Mouse (Mus musculus) A20 (cell line): Measurements from ENCODE around the gene U2af1.

Experiments
- DNase-seq: peaks from one replicate; pipeline ENCODE4 v3.0.0-alpha.2; 2011; ENCODE audit warnings: low read depth, low spot score

The U2af1 gene

DNA sequence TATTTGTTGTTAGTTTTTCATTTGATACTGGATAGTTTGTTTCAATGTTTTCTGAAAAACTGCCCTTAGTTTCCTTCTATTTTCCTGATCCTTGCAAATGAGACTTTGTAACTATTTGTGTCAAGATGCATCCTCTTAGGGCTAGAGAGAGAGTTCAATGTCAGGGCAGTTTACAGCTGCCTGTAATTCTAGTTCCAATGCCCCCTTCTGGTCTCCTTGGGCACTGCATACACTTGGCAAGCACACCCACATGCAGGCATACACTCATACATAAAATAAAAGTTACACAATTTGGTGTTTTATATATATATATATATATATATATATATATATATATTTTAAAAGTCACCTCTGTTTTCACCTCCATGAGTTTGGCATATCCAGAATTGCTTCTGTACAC is 4.2 kb upstream of the U2af1 start:
- peak; percentile 40 for DNase-seq

DNA sequence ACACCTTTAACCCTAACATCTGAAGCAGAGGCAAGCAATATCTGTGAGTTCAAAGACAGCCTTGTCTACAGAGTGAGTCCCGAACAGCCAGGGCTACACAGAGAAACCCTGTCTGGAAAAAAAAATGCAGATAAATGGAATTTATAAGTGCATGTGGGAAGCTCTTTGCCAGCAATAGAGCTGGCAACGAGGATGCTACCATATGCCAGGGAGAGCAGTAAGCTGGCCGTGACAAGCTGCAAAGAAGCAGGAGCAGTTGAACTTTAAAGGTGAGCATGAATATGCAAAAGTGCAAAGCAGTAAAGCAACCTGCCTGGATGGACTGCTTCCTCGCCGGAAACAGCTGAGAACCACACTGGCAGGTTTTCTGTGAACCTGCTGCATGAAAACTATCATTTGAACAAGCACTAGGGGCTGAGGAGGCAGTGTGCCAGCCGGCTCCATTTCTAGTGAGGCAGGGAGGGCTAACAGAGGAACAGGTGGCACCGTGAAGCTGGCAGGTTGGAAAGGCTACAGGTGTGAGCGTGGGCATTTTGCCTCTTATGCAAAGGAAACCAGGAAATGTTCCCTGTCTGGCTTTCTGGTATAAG is 2.1 kb upstream of the U2af1 start:
- no peak for DNase-seq

DNA sequence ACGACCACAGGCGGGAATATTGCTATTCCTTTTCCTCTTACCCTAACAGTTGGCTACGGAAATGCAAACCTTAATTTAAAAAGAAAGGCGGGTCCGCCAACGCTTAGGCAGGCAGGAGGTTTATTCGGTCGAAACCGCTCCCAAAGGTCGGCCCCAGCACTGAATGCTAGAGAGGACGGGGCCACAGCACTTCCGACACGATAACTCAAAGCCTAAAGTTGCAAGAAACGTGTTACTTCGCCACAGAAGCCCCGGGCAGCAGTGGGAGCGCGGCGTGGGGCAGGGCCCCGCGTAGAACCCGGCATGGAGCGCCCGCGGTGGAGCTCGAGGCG is 590 bp downstream of the U2af1 start:
- no peak for DNase-seq

DNA sequence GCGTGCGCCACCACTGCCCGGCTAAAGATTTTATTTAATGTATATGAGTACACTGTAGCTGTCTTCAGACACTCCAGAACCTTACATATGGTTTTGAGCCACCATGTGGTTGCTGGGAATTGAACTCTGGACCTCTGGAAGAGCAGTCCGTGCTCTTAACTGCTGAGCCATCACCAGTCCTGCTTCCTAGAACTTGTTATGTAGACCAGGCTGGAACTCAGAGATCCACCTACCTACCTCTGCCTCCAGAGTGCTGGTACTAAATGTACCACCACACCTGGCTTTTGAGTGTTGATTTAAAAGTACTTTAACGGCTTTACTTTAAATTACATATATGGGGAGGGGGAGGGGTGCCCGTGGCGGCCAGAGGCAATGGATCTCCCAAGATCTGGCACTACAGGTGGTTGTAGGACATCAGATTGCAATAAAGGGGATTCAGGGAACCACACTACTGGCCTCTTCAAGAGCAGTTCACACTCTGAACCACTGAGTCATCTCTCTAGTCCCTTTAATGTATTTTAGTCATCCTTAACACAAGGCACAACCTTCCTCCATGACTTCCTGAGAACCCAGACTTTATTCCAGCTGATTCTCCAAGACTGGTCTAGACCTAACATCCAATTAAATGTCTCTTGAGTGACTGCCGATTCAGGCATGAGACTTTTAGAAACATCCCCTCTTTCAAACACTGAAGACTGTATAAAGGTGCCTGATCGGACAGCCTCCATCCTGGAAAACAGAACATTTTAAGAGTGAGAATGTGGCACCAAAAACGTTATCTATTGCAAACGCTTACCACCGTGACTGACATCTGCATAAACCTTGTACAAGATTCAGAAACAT is 1.3 kb downstream of the U2af1 start:
- no peak for DNase-seq

DNA sequence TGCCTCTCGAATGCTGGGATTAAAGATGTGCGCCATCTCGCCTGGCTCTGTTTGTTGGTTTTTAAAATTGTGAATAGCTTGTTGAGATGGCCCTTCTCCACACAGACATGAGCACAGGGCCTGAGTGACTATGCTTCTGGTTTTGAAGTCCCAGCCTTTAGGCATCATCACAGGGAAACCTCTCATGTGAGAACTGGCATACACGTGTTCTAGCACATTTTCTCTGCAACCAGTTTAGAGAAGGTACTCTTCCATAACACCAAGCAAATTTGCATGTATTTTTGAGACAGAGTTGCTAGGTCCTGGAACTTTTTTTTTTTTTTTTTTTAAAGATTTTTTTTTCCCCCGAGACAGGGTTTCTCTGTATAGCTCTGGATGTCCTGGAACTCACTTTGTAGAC is 2.0 kb downstream of the U2af1 start:
- no peak for DNase-seq

DNA sequence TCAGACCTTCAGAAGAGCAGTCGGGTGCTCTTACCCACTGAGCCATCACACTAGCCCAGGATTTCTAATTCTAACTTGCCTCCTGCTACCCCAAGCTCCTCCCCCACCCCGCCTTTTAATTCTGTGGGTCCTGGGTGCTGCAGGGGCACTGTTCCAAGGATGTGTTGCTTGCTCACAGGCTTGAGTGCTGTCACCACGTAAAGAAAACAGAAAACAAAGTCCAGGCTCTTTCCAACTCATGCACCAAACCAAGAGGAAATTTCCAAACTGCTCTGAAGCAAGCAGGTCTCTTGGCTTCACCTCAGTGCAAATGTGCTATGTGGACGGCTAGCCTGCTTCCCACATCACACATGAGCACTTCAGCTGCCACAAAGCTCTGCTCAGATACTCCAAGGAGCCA is 3.3 kb downstream of the U2af1 start:
- no peak for DNase-seq

DNA sequence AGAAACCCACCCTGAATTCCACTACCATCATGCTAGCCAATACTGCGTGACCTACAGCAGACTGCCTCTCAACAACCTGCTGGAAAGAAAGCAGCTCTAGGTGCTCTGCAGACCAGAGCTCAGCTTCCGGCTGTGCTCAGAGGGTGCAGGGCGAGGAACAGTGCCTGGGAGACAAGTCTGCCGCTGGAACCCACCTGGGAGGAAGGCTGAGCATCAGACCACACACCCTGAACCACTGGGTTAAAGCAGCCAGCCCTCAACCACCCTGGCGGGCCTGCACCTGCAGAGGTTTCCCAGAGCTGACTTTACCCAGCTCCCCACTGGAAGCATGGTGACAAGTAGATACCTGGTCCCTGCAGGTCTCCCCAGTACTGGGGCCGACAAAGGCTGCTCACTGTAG is 5.4 kb downstream of the U2af1 start:
- DNase-seq, result no peak

DNA sequence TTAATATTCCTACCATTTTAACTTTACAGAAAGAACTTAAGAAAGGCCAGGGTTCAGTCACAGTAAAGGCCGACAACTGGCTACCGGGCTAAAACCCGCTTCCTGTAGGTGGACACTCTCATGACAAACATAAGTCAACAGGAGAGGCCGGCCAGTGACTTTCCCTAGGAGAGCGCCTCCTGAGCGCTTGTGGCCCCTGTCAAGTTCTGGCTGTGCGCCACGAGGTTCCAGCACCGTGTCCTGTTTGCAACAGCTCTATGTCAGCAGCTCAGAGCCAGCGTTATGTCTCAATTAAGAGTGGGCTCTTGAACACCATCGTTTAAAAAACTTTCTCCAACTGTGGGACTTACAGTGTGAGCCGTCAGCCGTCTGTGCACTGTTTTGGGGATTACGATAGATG is 6.5 kb downstream of the U2af1 start:
- no peak for DNase-seq

DNA sequence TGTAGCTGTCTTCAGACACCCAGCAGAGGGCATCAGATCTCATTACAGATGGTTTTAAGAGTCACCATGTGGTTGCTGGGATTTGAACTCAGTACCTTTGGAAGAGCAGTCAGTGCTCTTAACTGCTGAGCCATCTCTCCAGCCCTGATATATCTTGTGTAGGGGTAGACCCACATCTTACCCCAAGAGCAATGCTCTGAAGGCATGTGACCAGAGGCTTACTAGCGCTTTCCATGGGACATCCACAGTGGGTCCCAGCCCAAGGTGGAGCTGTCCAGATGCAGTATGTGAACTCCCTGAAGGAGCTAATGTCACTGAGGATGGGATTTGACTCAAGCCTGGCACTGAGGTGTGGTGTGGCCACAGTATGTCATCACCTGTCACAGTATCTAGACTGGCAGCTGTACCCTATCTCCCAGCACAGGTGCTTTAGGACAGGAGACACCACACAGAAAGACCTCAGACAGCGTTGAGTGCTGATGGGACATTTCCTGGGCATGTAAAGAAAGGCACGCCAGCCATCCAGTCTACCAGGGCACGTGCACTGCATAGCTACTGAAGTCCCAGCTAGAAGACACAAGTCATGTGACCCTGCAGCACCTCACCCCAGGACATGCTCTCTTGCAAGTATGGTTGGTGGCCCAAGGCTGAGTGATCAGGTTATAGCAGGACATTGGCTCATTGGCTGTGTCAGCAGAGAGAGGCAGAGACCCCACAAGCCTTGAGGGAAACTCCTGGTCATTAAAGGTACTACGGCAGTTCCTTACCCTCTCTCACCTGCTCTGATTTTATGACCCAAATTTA is 12.3 kb downstream of the U2af1 start:
- DNase-seq, result no peak

DNA sequence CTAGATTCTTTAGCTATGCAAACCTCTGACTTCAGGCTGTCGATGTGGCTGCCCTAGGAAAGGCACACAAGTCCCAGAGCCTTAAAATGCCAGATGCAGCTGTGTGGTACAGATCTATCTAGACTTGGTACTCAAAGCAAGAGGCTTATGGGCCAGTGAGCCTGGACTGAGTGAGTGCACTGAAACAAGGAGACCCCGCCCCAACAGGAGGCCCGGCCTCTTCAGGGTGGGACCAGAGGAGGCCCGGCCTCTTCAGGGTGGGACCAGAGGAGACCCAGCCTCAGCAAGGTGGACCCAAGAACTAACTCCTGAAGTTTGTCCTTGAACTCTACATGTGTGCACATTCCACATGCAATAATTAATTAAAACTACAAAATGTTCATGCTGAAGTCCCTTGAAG is 15.8 kb downstream of the U2af1 start:
- DNase-seq, result no peak

DNA sequence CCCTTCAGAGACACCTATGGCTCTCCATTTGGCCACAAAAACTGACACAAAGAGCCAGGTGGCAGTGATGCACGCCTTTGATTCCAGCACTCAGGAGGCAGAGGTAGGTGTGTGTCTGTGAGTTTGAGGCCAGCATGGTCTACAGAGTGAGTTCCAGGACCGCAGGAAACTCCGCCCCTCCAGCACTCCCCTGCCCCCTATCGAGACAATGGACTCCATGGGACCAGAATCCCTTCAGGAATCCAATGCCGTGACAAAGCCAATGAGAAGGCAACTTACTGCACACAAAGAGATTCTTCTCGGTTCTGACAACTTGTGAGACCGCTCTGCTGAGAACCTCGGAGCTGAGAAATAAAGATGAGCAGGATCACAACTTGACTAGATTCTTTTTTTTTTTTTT is 16.4 kb downstream of the U2af1 start:
- no peak for DNase-seq

DNA sequence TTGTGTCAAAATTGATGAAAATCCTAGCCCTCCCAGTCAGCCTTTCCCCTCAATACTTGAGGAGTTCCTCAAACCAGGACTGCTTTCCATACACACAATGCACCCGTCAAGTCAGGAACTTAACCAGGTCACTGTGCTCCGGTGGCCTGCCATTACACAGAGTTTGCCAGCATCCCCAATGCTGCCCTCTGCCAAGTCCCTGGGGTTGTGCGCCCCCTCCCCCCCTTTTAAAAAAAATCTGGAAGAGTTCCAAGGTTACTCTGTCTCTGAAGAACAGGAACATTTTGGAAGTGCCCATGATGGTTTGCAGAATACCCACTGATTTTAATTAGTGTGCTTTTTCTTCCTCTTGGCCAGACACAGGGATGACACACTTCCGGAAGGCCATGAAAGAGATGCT is 19.0 kb downstream of the U2af1 start:
- DNase-seq, result no peak

DNA sequence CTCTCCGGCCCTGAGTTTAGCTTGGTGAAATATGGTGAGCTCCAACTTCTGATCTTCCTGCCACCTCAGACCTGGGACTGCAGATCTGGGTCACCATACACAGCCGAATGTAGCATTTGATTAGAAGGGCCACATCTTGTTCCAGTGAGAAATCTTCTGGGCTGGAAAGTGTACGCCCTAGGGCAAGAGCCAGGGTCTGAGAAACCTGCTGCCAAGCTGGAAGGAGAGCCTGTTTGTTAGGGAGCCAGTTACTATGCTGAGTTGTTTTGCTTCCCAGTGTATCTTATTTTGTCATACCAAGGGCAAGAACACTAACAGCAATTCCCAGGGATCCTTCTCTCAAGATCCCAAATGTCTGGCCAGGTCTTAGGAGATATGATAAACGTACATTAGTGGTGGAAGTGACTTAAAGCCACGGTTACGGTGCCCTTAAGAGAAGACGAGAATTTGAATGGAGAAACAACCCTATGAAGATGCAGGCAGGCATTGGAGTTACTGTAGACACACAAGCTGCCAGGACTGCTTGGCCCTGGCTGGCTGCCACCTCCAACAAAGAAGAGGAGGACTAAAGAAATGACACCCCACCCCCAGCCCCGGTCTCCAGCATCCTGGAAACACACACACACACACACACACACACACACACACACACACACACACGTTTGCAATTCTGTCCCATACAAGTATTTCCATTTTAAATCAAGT is 20.7 kb downstream of the U2af1 start:
- no peak for DNase-seq

DNA sequence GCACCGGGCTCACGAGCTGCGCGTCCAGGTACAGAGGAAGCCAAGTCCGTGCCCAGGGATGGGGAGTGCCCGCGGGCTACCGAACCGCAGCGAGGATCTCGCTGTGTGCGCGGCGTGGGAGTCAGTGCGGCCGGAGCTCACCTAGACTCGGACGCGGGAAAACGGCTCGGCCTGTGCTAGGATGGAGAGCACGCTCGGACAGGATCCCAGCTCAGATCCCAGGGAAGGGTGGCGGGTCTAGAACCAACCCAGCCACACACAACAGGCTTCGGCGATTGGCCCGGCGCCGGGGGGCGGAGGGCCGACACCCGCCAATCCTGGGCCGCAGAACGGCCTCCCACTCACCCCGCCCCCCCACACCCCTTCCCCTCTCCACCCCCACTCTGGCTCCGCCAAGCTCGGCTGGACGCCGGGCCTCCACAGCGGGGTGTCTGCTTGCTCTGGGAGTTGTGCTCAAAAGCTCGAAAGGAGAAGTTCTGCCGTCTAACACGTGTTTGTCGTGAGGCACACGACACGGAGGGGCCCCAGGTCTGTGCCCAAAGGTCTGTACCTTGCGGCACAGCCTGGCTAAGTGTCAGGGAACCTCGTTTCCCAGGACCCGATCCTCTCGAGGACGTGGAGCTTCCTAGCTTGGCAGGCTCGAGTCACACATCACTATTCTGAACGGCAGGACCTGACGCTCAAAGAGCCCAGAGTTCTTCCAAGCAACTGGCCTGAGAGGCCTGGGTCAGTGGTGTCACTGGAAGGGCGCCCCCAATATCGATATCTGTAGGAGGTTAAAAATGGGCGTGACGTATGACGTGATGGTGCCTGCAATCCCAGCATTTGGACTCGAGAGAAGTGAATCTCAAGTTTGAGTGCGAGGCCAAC is 21.5 kb downstream of the U2af1 start, which contains the start of gene Cbs:
Gene Cbs, minus strand, starts transcription at position 297 of the 870 bp plus-strand sequence.
- DNase-seq, result peak; percentile 56

DNA sequence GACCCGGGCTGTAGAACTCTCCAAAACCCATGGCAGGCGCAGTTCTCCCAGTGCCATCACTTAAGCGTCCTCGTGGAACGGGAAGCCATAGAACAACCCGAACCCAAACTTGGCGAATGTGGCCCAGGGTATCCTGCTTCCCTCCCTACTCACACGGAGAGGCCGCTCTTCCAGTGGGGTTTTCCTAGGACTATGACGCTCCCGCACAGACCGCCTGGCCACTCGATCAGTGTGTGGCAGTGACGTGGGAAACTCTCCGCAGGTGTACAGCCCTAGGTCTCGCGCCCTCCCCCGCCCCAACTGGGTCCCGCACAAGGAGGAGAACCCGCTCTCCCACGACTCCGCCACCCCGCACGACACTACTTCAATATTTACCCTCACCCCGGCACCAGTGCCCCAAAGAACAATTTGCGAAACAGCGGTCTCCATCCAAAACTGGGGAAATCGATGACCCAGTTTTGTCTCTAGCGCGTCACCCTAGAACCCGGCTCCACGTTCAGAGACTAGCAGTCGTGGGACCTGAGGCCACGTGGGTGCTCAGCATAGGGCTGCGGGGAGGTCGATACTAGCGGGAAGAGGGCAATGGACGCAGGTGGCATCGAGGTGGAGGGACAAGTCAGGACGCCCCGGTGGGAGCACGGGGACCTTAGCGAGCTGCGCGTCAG is 22.3 kb downstream of the U2af1 start:
- DNase-seq, result no peak

DNA sequence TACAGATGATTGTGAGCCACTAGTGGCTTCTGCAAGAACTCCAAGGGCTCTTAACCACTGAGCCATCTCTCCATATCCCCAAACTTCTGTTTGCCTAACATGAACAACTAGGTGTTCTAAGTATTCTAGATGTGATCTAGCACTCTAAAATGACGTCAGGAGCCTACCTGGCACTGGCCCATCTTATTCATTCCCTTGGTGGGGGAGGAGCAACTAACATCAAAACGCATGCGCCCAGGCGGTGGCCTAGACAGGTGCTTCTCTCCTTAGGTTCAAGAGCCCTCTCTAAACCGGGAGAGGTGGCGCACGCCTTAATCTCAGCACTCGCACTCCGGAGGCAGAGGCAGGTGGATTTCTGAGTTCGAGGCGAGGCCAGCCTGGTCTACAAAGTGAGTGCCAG is 22.9 kb downstream of the U2af1 start:
- no peak for DNase-seq

DNA sequence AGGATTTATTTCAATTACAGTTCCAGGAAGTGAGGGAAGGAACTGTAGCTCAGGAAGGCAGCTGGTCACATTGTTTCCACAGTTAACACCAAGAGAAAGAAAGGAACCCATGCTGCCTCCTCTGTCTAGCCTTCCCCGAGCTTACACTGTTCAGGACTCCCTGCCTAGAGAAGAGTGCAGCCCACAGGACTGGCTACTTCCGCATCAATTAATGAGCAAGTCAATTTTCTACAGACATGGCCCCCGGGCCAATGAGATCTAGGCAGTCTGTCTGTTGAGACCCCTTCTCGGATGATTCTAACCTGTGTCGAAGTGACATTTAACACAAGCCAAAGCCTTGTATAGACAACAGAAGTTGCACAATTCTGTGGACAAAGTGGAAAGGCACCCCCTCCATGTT is 23.8 kb downstream of the U2af1 start:
- no peak for DNase-seq

DNA sequence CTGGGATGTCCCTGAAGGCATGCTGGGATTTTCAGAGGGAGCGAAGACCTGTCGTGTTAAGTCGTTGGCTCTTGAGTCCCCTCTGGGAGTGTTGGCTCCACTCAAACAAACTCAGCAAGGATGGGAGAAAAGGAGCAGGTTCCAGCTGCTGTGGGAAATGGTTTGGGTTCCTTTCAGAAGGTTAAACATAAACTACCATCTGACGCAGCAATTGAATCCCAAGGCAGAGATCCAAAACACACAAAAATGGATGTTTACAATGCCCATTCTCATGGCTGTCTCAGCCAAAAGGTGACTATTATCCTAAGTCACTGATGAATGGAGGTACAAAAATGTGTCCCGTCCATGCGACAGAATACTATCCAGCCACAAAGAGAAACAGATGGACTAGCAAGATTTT is 25.7 kb downstream of the U2af1 start:
- no peak for DNase-seq

DNA sequence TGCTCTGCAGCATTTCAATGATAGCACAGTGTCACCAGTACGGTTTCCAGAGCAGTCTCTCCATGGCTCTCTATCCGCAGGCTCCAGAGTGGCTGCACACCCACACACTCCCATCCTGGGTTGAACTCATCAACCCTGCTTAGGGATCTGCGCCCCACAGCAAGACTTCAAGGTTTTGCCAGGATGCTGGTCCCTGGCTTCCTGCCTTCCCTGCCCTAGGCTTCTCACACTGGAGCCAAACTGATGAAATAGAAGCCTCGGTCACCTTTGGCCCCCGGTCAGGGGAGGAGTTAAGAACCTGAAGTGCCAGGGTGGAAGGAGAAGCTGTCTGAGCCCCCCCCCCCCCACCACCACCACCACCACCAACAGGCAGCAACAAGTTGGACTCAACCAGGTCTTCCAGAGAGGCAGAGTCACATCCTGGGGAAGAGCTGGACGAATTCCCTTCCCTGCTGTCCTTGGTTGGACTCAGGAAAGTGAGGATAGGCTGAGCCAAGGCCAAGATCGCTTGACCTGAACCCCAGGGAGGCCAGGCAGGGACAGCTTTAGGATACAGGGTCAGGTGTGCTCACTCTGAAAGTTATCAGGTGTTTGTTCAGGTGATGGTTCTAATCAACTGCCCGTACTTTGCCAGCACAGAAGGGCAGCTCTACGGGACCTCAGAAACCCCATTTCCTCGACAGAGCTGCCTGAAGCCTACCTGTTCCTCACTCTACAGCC is 27.5 kb downstream of the U2af1 start:
- no peak for DNase-seq

DNA sequence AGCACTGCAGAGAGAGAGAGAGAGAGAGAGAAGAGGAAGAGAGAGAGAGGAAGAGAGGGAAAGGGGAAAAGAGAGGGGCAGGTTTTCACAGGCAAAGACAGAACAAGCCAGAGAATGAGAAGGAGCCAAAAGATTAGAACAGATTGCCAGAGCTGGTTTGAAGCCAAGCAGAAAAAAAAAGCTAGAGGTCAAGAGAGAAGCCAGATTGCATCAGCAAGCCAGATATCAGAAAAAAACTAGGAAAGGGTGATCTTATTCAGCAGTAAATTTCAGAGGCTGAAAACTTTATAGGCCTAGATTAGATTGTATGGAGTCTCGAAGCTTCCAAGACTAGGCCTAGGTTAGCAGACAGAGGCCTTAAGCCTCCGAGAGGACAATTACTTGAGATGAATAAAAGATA is 30.7 kb downstream of the U2af1 start:
- DNase-seq, result no peak
